Mouse (Mus musculus) stomach, postnatal 0 days (tissue): Measurements from ENCODE around the gene Rtp1.

Experiments
- CTCF ChIP-seq: IDR thresholded peaks from 2 replicates; pipeline ENCODE4 v1.5.1; 2016; ENCODE audit warnings: antibody characterized with exemption, low read depth, mild to moderate bottlenecking, moderate library complexity
- EP300 ChIP-seq: optimal IDR thresholded peaks from 2 replicates; pipeline ENCODE3; 2016; ENCODE audit warnings: antibody characterized with exemption

- no peak for TF ChIP-seq EP300
- TF ChIP-seq CTCF, result no peak
Observed at GRCm38 (mm10) chr16:23482846-23483245, 53.9 kb downstream of the Rtp1 start.
